28 mouse cellular contexts compared by ENCODE assay signal in the genomic region with DNA sequence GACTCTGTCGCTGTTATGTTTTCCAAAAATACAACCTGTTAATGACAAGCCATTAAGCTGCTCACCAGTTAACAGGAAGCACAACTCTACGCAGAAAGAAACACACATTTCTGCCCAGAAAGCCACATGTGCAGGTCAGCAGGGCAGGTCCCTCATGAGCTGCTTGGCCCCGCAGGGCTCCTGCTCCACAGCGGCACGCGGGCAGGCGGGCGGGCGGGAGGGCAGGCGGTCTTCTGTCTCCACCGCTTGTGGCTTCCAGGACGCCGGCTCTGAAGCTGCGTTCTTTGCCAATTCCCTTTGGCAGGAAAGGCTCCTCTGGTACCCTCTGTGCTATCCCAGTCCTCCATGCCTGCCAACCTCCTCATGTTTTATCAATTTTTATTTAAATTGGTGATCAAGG.
DNase-seq lines count a peak whose midpoint lies in the region; ATAC-seq and TF ChIP-seq lines count a peak whose summit lies in the region.
"Had no signal": no experiment of that assay in that cellular context is flagged by ENCODE, and none has a peak within 500 bp of the region (broad histone marks: within the 10 kb centered on the region; RNA-seq: fewer than 3 reads in every experiment).

No protein-coding gene starts in this region.

- H3K9ac ChIP-seq in hindbrain, postnatal 0 days (replicated peaks; ENCODE audit: low read length) = no peak overlapping the region
- H3K9ac ChIP-seq: embryonic facial prominence, embryonic 12.5 days; forebrain, embryonic 12.5 days; heart, embryonic 15.5 days; hindbrain, embryonic 15.5 days; liver, embryonic 12.5 days; neural tube, embryonic 13.5 days; stomach, embryonic 15.5 days had no signal

- no peaks in the 10 kb centered on the region for H3K27me3 ChIP-seq in hindbrain, postnatal 0 days (ENCODE audit: insufficient read depth, low read length)
- H3K27me3 ChIP-seq in hindbrain, embryonic 10.5 days (ENCODE audit: insufficient read depth, poor library complexity, severe bottlenecking) = peaks cover 14% of the 10 kb centered on the region; the same call in 1 of the 2 replicates
- H3K27me3 ChIP-seq in limb, embryonic 10.5 days (ENCODE audit: low read depth, poor library complexity, severe bottlenecking) = peaks cover 39% of the 10 kb centered on the region
- H3K27me3 ChIP-seq: embryonic facial prominence, embryonic 12.5 days; heart, embryonic 15.5 days; hindbrain, embryonic 15.5 days; liver, embryonic 12.5 days; neural tube, embryonic 13.5 days; stomach, embryonic 15.5 days had no signal

- intact Hi-C loops in gastrocnemius, adult 2 months (cut with DNase I) = no loop called here

- no peak overlapping the region for H3K4me3 ChIP-seq in hindbrain, postnatal 0 days (ENCODE audit: low read length)
- no peak overlapping the region for H3K4me3 ChIP-seq in hindbrain, embryonic 10.5 days
- no peak overlapping the region for H3K4me3 ChIP-seq in limb, embryonic 10.5 days
- H3K4me3 ChIP-seq in gastrocnemius, adult 2 months = no peak overlapping the region
- H3K4me3 ChIP-seq: embryonic facial prominence, embryonic 12.5 days; forebrain, embryonic 12.5 days; heart, embryonic 15.5 days; hindbrain, embryonic 15.5 days; liver, embryonic 12.5 days; midbrain, embryonic 10.5 days; myocyte; neural tube, embryonic 13.5 days; stomach, embryonic 15.5 days had no signal

- H3K4me2 ChIP-seq in hindbrain, postnatal 0 days (ENCODE audit: low read depth, low read length) = no peak overlapping the region
- H3K4me2 ChIP-seq: embryonic facial prominence, embryonic 12.5 days; forebrain, embryonic 12.5 days; heart, embryonic 15.5 days; hindbrain, embryonic 15.5 days; liver, embryonic 12.5 days; neural tube, embryonic 13.5 days; stomach, embryonic 15.5 days had no signal

- 51% methylated on average over 14 of the region's 14 CpGs for WGBS in hindbrain, postnatal 0 days
- 53% methylated on average over 14 of the region's 14 CpGs for WGBS in hindbrain, embryonic 10.5 days
- WGBS in limb, embryonic 10.5 days = 42% methylated on average over 14 of the region's 14 CpGs

- no peaks in the 10 kb centered on the region for H3K9me3 ChIP-seq in hindbrain, postnatal 0 days (ENCODE audit: low read length)
- H3K9me3 ChIP-seq in hindbrain, embryonic 10.5 days = no peaks in the 10 kb centered on the region
- no peaks in the 10 kb centered on the region for H3K9me3 ChIP-seq in limb, embryonic 10.5 days (replicated peaks)
- H3K9me3 ChIP-seq: forebrain, embryonic 12.5 days; heart, embryonic 15.5 days; hindbrain, embryonic 15.5 days; liver, embryonic 12.5 days; neural tube, embryonic 13.5 days; stomach, embryonic 15.5 days had no signal

- H3K27ac ChIP-seq in hindbrain, postnatal 0 days = no peak overlapping the region
- no peak overlapping the region for H3K27ac ChIP-seq in hindbrain, embryonic 10.5 days
- no peak overlapping the region for H3K27ac ChIP-seq in limb, embryonic 10.5 days
- H3K27ac ChIP-seq in gastrocnemius, adult 2 months = no peak overlapping the region
- H3K27ac ChIP-seq: embryonic facial prominence, embryonic 12.5 days; forebrain, embryonic 12.5 days; heart, embryonic 15.5 days; hindbrain, embryonic 15.5 days; liver, embryonic 12.5 days; midbrain, embryonic 10.5 days; neural tube, embryonic 13.5 days; stomach, embryonic 15.5 days had no signal

- ATAC-seq in hindbrain, postnatal 0 days = no peak
- ATAC-seq: intestine, embryonic 16.5 days; liver, embryonic 12.5 days; midbrain, embryonic 16.5 days had no signal

- H3K4me1 ChIP-seq in hindbrain, postnatal 0 days (ENCODE audit: insufficient read depth, low read length) = no peaks in the 10 kb centered on the region
- no peaks in the 10 kb centered on the region; the same call in 1 of the 2 replicates for H3K4me1 ChIP-seq in hindbrain, embryonic 10.5 days (replicated peaks)
- H3K4me1 ChIP-seq in limb, embryonic 10.5 days = peaks cover 10% of the 10 kb centered on the region
- H3K4me1 ChIP-seq: embryonic facial prominence, embryonic 12.5 days; forebrain, embryonic 12.5 days; hindbrain, embryonic 15.5 days; liver, embryonic 12.5 days; midbrain, embryonic 10.5 days; neural tube, embryonic 13.5 days; stomach, embryonic 15.5 days had no signal

- TF ChIP-seq CTCF in hindbrain, postnatal 0 days (IDR thresholded peaks at IDR 0.05; ENCODE audit: low read depth) = no peak
- no peak for TF ChIP-seq CTCF in gastrocnemius, adult 2 months (IDR thresholded peaks at IDR 0.05)

- H3K36me3 ChIP-seq in hindbrain, postnatal 0 days (ENCODE audit: insufficient read depth, low read length) = no peaks in the 10 kb centered on the region
- no peaks in the 10 kb centered on the region for H3K36me3 ChIP-seq in hindbrain, embryonic 10.5 days
- no peaks in the 10 kb centered on the region for H3K36me3 ChIP-seq in limb, embryonic 10.5 days
- H3K36me3 ChIP-seq: embryonic facial prominence, embryonic 12.5 days; forebrain, embryonic 12.5 days; heart, embryonic 15.5 days; hindbrain, embryonic 15.5 days; liver, embryonic 12.5 days; midbrain, embryonic 10.5 days; neural tube, embryonic 13.5 days; stomach, embryonic 15.5 days had no signal

- peak; percentile 42 for DNase-seq in embryo, embryonic 11 days
- DNase-seq in embryo, embryonic 9.5 days (ENCODE audit: extremely low spot score) = no peak
- DNase-seq in hindbrain, postnatal 0 days (ENCODE audit: low spot score) = peak; percentile 31
- DNase-seq in hindbrain, embryonic 10.5 days (ENCODE audit: low spot score) = no peak
- peak; percentile 66 for DNase-seq in limb, embryonic 10.5 days (ENCODE audit: low spot score)
- no peak for DNase-seq in layer of hippocampus, postnatal 14 days (ENCODE audit: low spot score in 2 of 2)
- DNase-seq in gastrocnemius, adult 2 months = no peak
- DNase-seq: adrenal gland, postnatal 36 days; cerebellum, adult 11 months; gastrocnemius, postnatal 14 days; heart, adult 18-20 months; heart, postnatal 36 days; kidney, postnatal 25 days; lung, adult 18-20 months; lung, postnatal 10 days; retina, postnatal 1 day; thymus, postnatal 25 days had no signal

Comparison
In these comparisons a context has a peak if more than half of its experiments do, and no peak if none do; other contexts are left out.
1. DNase-seq: peak in embryo, embryonic 11 days (single experiment), hindbrain, postnatal 0 days (single experiment) and limb, embryonic 10.5 days (single experiment); none in embryo, embryonic 9.5 days (single experiment), hindbrain, embryonic 10.5 days (single experiment), layer of hippocampus, postnatal 14 days (0 of 2) and gastrocnemius, adult 2 months (single experiment).